Mouse (Mus musculus) spleen, postnatal 4 days (tissue): Measurements from ENCODE around the gene Mcm6.

ENCODE experiments used
- DNase-seq, 2 experiments: peaks; one replicate each; pipeline ENCODE4 v3.0.0; 2022; ENCODE audit warnings: low spot score in 2 of 2

Mcm6 gene

GRCm38 (mm10) chr1:128359554-128360376, at the start of gene Mcm6:
Mcm6 (minus strand) TSS chr1:128359664.
- peak; percentile 96 to 97 for DNase-seq

GRCm38 (mm10) chr1:128406846-128407245, 47.4 kb upstream of the Mcm6 start:
- no peak for DNase-seq

GRCm38 (mm10) chr1:128405675-128406074, 46.2 kb upstream of the Mcm6 start:
- DNase-seq, result no peak

- DNase-seq, result no peak
Measured at GRCm38 (mm10) chr1:128405041-128405481, 45.6 kb upstream of the Mcm6 start.

GRCm38 (mm10) chr1:128400926-128401325, 41.5 kb upstream of the Mcm6 start:
- DNase-seq, result no peak

- no peak for DNase-seq
Measured at GRCm38 (mm10) chr1:128399941-128400915, 40.8 kb upstream of the Mcm6 start.

GRCm38 (mm10) chr1:128398738-128399445, 39.4 kb upstream of the Mcm6 start:
- no peak for DNase-seq

- DNase-seq, result no peak
Measured at GRCm38 (mm10) chr1:128394657-128395056, 35.2 kb upstream of the Mcm6 start.

- no peak for DNase-seq
Measured at GRCm38 (mm10) chr1:128392382-128392781, 32.9 kb upstream of the Mcm6 start.

GRCm38 (mm10) chr1:128386487-128386886, 27.0 kb upstream of the Mcm6 start:
- no peak for DNase-seq

- DNase-seq, result no peak
Measured at GRCm38 (mm10) chr1:128376841-128377240, 17.4 kb upstream of the Mcm6 start.

- DNase-seq, result no peak
Measured at GRCm38 (mm10) chr1:128372143-128372860, 12.8 kb upstream of the Mcm6 start.

GRCm38 (mm10) chr1:128368732-128369441, 9.4 kb upstream of the Mcm6 start:
- peak; percentile 46 to 72 for DNase-seq

GRCm38 (mm10) chr1:128360601-128361000, 1.1 kb upstream of the Mcm6 start:
- DNase-seq, result no peak

GRCm38 (mm10) chr1:128358916-128359553, 429 bp downstream of the Mcm6 start:
- no peak for DNase-seq

- no peak for DNase-seq
Measured at GRCm38 (mm10) chr1:128358276-128358675, 1.2 kb downstream of the Mcm6 start.

GRCm38 (mm10) chr1:128357452-128357851, 2.0 kb downstream of the Mcm6 start:
- DNase-seq, result peak in 1 of 2 experiments; percentile 19

- no peak for DNase-seq
Measured at GRCm38 (mm10) chr1:128353092-128353491, 6.4 kb downstream of the Mcm6 start.

GRCm38 (mm10) chr1:128344232-128344631, 15.2 kb downstream of the Mcm6 start:
- no peak for DNase-seq
